Mouse (Mus musculus): Measurements from ENCODE around the gene Ltk. TPM values are rescaled to one million over a fixed set of nuclear protein-coding genes. Genes with fewer than 3 reads are reported as not detected.
"Not testable (repeated sequence)": the region's sequence is repeated elsewhere in the genome, so short reads cannot be mapped to it uniquely, and the experiment has no call there.

Gene Ltk
- total RNA-seq, 2 experiments from 2014 or later = not detected

- not testable (repeated sequence) for DNase-seq
- intact Hi-C loops (cut with DNase I; ENCODE audit: low total_unique reads) = loop anchor here (5.0 kb wide), 1 partner anchor 121 kb away; no protein-coding TSS in a partner anchor
Observed at GRCm38 (mm10) chr2:119715868-119716267, 44.4 kb downstream of the Ltk start.

- intact Hi-C loops (cut with DNase I; ENCODE audit: low total_unique reads) = no loop called here
- DNase-seq = no peak
Observed at GRCm38 (mm10) chr2:119710011-119710410, 50.2 kb downstream of the Ltk start.

DNA sequence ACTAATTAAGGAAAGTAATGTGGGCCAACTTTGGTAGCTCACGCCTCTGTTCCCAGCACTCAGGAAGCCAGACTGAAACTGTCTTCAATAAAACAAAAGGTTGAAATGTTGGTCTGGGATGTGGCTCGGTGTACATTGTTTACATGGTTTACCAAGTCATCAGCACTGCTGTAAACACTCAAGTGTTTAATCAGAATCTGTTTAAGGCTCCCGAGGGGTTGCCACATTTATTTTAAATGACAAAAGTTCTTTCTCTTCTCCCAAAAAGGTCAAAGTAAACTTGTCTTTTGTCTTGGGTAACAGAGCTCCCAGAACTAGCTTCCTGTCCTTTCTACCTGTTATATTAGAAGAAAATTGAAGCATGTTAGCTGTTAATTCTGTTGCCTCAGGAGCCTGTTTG, 52.6 kb downstream of the Ltk start:
- no peak for DNase-seq
- intact Hi-C loops (cut with DNase I; ENCODE audit: low total_unique reads) = no loop called here

DNA sequence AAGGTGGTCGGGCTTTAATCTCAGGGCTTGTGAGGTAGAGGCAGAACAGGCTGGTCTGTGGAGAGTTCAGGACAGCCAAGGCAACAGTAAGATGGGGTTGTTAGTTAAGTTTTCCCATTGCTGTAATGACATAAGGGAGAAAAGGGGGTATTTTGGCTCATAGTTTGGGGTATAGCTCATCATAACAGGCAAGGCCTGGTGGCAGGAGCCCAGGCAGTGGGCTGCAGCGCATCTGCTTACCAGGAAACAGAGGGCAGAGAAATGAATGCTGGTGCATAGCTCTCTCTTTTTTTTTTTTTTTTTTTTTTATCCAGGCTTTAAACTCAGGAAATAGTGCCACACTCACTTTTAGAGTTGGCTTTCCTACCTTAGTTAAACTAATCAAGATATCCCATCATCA, 57.1 kb downstream of the Ltk start:
- intact Hi-C loops (cut with DNase I; ENCODE audit: low total_unique reads) = no loop called here
- no peak for DNase-seq

Other genes with a start within 250 kb of the Ltk start
- gene Exd1, start 212.8 kb downstream of the Ltk start, total RNA-seq (2021) = under 1 TPM; 0.13 to 0.35 TPM
- gene Chp1, start 212.7 kb downstream of the Ltk start, total RNA-seq (2021) = 10 to 100 TPM; 53.3 to 60.3 TPM
- 1 to 10 TPM; 3.1 TPM for gene Nusap1, start 142.1 kb downstream of the Ltk start, total RNA-seq (2021)
- 1 to 10 TPM in 1 of 2 experiments, under 1 TPM in 1; 0.82 to 1.2 TPM for gene Oip5, start 142.0 kb downstream of the Ltk start, total RNA-seq (2021)
- gene Ndufaf1, start 97.6 kb downstream of the Ltk start, total RNA-seq (2021) = 10 to 100 TPM; 40.8 to 47.7 TPM
- 10 to 100 TPM; 22.3 to 23.0 TPM for gene Rtf1, start 85.4 kb downstream of the Ltk start, total RNA-seq (2021)
- under 1 TPM in 1 of 2 experiments, not detected in 1; 0.20 TPM for gene Itpka, start 18.1 kb downstream of the Ltk start, total RNA-seq (2021)
- gene Rpap1, start 27.1 kb upstream of the Ltk start, total RNA-seq (2021) = 10 to 100 TPM; 12.7 to 12.9 TPM
- gene Tyro3, start 37.3 kb upstream of the Ltk start, total RNA-seq (2021) = 1 to 10 TPM; 1.8 to 3.6 TPM
- 10 to 100 TPM; 30.3 to 33.9 TPM for gene Mga, start 136.8 kb upstream of the Ltk start, total RNA-seq (2021)
- 1 to 10 TPM; 6.5 to 6.7 TPM for gene Mapkbp1, start 212.3 kb upstream of the Ltk start, total RNA-seq (2021)